Mouse (Mus musculus) G1E (cell line): ENCODE data around the gene Mrap2.

Experiments used
- CTCF ChIP-seq: IDR thresholded peaks from 2 replicates; pipeline ENCODE4 v1.5.1; 2012; ENCODE audit warnings: low read depth, low read length, inconsistent platforms, mixed read lengths
- GATA1 ChIP-seq: IDR thresholded peaks from 2 replicates; pipeline ENCODE4 v1.6.1; 2012; ENCODE audit warnings: borderline replicate concordance, low read length, inconsistent platforms, mixed read lengths
- GATA2 ChIP-seq: IDR thresholded peaks from 2 replicates; pipeline ENCODE4 v1.6.1; 2012; ENCODE audit warnings: low read depth, low read length, inconsistent platforms, borderline replicate concordance
- POLR2AphosphoS5 ChIP-seq: IDR thresholded peaks from 2 replicates; pipeline ENCODE4 v1.6.1; 2012; ENCODE audit warnings: low read depth, low read length, inconsistent platforms; ENCODE audit not compliant: insufficient replicate concordance
- TAL1 ChIP-seq: conservative IDR thresholded peaks from 2 replicates; pipeline ENCODE4 v1.6.1; 2012; ENCODE audit warnings: low read depth, low read length, inconsistent platforms, mixed read lengths

DNA sequence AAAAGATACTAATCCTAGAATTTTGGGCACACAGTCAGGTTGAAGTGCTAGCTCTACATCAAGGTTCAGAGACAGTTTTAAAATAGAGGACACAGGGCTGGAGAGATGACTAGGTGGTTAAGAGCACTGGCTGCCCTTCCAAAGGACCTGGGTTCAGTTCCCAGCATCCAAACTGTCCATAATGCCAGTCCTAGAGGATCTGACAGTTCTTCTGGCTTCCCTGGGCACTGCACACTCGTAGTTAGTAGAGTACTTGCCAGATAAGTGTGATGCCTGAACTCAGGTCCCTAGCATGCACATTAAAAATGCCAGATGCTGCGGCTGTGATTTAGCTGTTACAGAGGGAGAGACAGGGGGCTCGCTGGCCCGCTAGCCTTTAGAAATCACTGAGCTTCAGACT lies 2.3 kb downstream of the Mrap2 start:
- no peak for TF ChIP-seq CTCF
- TF ChIP-seq TAL1: no peak
- no peak for TF ChIP-seq GATA1
- TF ChIP-seq POLR2AphosphoS5: no peak
- no peak for TF ChIP-seq GATA2
